Mouse (Mus musculus): ENCODE data around the gene Nelfb.

The Nelfb gene

DNA sequence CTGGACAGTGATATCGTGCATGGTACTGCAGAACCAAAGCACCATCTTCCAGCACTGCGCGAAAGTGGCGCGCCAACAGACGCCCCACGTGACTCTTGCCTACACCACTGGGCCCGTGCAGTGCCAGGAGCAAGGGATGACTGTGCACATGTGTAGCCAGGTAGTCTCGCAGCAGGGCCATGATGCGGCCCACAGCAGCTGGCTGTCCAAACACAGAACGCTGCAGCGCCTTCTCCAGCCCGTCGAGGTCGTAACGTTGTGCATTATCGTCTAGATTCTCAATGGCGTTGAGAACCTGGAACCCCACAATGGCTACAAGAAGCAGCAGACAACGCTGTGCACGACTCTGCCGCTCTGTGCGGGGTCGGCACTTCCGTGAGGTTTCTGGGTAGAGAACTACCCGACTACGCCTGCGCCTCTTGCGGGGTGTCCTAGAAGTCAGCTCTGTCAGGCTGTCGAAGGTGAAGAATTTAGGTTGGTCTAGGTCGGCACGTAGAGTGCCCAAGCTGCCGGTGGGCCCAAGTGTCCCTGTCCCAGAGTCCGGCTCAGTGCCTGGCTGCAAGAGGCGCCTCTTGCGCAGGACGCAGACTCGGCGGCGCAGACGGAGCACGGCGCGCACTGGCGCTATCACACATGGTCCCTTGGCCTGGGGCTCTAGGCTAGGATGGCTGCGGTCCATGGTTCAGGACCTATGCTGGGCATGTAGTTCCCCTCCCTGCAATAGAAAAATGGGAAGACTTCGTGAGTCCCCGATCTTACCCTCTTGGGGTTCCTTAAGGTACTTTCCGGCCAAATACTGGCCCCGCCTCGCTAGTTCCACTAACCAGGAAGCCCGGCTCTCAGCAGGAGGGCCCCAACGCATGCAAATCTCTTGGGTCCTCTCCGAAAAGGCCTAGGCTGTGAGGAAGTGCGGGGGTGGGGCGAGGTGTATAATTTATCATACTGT is 15.8 kb downstream of the Nelfb start:
- peak; percentile 77 for DNase-seq

DNA sequence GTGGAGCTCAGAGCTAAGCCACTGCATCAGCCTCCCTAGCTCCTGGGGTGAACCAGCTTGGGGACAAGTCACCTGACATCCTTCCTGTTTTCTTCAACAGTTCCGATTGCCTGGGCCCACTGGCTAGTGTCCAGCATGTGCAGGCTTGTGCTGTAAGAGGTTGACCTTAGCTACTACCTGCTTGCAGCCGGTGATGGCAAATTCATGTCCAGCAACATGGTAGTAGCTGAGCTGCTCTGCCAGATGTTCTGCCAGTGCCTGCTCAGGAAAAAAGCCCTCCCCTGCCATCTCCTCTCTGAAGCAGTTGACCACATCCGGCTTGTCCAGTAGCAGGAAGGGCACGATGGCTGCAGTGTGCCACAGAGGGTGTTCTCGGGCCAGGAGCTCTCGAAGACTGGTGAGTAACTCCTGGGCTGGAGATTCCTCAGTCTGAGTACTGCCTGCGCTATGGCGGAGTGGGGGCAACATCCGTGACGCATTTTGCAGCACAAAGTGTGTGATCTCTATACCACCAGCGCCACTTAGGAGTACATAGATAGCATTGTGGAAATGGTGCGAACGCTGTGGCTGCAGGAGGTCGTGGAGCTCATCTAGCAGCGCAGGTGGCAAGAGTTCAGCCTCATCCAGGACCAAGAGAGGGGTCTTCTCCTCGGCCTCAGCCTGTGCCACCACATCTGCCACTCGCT is 16.7 kb downstream of the Nelfb start:
- DNase-seq = peak; percentile 23

DNA sequence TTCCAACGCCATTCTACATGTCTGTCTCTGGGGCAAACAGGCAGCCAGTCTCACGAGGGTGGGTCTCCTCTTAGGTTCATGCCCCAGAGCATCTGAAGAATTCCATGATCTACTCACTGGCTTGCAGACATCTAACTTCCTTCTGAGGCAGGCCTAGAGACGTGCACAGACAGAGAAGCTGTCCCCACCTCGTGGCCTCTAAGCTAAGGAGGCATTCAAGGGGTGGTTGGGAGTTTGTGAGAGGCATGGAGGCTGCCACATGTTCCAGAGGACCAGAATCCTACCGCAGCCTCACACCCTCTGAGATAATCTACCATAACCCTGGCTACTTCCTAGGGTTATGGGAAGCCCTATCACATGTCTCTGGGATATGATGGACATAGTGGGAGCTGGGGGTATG is 17.3 kb downstream of the Nelfb start:
- no peak for DNase-seq

DNA sequence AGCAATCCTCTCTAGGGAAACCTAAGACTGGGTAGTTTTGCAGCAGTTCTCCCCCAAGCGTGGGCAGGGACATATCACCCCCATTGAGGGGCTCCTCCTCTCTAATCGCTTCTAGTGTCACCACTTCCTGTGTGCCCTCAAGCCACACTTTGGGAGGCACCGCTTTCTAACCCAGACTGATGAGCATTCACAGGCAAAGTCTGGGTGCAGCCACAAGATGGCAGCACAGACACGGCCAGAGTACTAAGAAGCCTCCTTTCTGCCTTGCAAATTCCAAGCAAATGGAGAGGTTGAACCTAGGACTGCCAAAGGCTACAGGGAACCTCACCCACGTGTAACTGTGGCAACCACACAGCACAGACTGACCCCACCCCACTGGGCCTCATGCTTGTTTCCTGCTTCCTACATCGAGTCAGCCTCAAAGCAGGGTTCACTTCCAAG is 17.9 kb downstream of the Nelfb start:
- DNase-seq = peak; percentile 88

DNA sequence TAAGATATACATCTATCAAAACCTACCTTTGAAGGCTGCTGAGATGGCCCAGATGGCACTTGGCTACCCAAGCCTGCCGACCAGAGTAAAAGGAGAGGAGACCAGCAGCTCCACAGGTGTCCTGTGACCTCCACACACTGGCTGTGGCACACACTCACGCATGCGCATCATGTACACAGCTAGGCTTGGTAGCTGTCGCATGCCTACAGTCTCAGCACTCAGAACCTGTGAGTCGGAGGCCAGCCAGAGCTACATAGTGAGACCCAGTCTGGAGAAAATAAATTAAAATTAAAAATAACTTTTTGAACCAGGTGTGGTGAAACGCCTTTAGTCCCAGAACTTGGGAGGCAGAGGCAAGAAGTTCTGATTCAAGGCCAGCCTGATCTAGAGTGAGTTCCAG is 23.4 kb downstream of the Nelfb start:
- DNase-seq = no peak

GRCm38 (mm10) chr2:25186575-25186930 is 24.7 kb downstream of the Nelfb start:
- DNase-seq = no peak

- peak; percentile 59 for DNase-seq
These were observed 25.4 kb downstream of the Nelfb start for GRCm38 (mm10) chr2:25185625-25186574.

DNA sequence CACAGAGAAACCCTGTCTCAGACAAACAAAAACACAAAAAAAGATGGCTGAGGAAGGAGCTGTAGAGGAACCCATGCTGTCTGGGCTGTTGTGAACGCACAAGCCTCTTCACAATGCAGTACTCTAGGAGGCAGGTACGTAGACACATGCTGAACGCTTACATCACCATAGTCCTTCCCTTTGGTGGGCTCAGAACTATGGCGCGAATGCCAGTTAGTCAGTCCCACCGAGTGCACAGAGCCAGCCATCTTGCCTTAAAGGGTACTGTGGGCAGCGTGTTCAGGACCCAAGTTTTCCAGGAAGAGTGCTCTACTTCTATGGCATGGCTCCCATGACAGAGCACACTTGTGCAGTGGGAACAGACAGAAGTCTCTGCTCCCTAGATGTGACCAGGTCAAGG is 26.8 kb downstream of the Nelfb start:
- no peak for DNase-seq

DNA sequence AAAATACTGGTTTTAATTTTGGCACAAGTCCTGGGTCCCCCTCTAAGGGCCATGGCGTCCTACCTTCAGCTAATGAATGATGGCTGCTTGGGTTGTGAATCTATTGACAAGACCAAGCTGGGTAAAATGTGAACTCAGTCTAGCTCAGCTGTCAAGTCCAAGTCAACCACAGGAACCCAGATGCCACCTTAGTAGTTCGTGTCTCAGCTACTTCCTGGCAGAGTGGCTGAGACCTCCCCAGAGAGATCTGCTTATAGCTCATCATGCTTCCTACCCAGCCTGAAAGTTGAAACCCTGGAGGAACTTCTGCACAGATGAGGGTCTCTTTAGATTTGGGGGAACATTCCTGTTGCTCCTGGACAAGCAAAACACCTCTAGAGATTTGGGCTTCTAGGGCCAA is 28.0 kb downstream of the Nelfb start:
- no peak for DNase-seq

DNA sequence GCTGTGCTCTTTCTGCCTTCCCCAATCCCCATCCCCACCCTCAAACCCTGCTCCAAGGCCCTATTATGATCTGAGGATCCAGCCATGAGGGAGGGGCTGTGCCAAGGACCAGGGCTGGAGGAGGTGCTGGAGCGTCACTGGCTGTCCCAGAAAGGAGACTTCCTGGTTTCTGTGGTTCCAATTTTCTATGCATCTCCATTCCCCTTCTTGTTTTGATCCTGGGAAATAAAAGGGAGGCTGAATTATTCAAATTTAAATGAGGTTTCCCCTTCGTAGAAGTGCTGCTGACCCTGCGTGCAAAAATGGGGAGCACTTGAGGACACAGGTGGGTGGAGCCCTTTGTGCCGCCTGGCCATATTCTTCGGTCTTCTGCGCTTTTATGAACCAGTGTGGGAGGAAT is 28.6 kb downstream of the Nelfb start:
- no peak for DNase-seq

- DNase-seq = no peak
These were observed 29.3 kb downstream of the Nelfb start for GRCm38 (mm10) chr2:25181891-25182397.

DNA sequence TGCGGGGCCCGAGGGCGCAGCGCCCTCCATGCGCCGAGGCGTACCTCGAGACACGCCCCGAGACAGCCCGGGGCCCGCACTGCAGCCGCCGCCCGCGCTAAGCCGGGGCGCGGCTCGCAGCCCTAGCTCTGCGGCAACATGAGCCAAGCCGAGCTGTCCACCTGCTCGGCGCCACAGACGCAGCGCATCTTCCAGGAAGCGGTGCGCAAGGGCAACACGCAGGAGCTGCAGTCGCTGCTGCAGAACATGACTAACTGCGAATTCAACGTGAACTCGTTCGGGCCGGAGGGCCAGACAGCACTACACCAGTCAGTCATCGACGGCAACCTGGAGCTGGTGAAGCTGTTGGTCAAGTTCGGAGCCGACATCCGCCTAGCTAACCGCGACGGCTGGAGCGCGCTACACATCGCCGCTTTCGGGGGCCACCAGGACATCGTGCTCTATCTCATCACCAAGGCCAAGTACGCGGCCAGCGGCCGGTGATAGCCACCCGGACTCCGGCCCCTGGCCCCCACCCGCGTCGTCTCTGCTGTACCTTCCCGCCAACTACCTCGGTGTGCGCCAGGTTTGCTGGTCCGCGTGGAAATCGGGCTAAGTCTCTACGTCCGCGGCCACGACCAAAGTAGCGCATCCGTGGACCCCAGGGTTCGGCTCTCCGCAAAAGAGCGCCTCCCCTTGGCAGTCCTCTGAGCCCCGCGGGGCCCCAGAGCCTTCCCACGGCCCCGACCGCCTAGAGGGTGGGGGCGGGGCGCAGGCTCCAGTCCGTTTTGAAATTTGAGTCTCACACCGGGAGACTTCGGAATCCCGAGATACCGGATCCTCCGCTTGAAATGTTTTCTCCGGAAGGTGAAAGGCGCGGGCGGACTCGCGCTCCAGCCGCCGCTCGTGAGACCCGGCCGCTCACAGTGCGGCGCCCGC is 30.1 kb downstream of the Nelfb start:
- peak; percentile 53 for DNase-seq

GRCm38 (mm10) chr2:25180478-25180903 is 30.8 kb downstream of the Nelfb start, which contains the start of gene Nrarp:
Gene Nrarp (plus strand): TSS chr2:25180758.
- DNase-seq = peak; percentile 96

DNA sequence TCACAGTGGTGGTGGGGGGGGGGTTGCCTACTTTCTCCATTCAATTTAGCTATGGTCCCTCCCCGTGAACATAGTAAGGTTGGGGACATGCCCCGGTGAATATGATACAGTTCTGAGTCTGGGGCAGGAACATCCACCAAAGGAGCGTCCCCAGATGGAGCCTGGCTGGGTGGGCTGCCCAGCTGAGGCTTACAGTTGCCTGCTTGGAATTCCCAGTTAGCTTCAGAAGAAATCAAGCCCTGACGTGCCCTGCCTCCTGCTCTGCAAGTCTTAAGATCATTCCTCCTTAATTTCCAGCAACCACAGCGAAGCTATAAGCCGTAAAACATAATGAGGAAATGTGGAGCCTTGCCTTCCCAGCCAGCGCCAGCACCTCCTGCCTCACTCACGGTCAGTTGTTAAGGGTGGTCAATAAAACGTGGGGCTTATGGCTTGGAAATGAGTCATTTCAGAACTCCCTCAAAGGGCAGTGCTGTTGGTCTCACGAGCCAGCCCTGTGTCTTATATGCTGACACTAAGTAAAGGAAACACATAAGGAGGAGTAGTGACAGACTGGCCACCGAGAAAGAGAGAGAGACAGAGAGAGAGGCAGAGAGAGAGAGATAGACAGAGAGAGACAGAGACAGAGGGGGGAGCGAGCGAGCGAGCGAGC is 31.6 kb downstream of the Nelfb start:
- no peak for DNase-seq

- DNase-seq = no peak
These were observed 32.9 kb downstream of the Nelfb start for GRCm38 (mm10) chr2:25178285-25178972.

- peak; percentile 73 for DNase-seq
These were observed 33.6 kb downstream of the Nelfb start for GRCm38 (mm10) chr2:25177685-25178084.

GRCm38 (mm10) chr2:25177076-25177475 is 34.2 kb downstream of the Nelfb start:
- DNase-seq = no peak

GRCm38 (mm10) chr2:25176573-25176972 is 34.7 kb downstream of the Nelfb start:
- DNase-seq = no peak

- DNase-seq = no peak
These were observed 35.6 kb downstream of the Nelfb start for GRCm38 (mm10) chr2:25175690-25176078.
